Mouse (Mus musculus) brain, embryonic 14.5 days (tissue): Measurements from ENCODE around the gene Ddx49.

Experiments used
- CTCF ChIP-seq: fragments of 200-500 bp; IDR thresholded peaks from 2 replicates; pipeline ENCODE4 v1.5.1; 2012; ENCODE audit warnings: inconsistent platforms, mild to moderate bottlenecking, moderate library complexity, borderline replicate concordance; ENCODE audit not compliant: insufficient read depth, insufficient read length; ENCODE audit errors: extremely low read depth
- POLR2A ChIP-seq: fragments of 200-500 bp; IDR thresholded peaks from 2 replicates; pipeline ENCODE4 v1.6.1; 2012; ENCODE audit warnings: mild to moderate bottlenecking, inconsistent platforms, borderline replicate concordance; ENCODE audit not compliant: poor library complexity, insufficient read depth, insufficient read length, severe bottlenecking; ENCODE audit errors: extremely low read depth

DNA sequence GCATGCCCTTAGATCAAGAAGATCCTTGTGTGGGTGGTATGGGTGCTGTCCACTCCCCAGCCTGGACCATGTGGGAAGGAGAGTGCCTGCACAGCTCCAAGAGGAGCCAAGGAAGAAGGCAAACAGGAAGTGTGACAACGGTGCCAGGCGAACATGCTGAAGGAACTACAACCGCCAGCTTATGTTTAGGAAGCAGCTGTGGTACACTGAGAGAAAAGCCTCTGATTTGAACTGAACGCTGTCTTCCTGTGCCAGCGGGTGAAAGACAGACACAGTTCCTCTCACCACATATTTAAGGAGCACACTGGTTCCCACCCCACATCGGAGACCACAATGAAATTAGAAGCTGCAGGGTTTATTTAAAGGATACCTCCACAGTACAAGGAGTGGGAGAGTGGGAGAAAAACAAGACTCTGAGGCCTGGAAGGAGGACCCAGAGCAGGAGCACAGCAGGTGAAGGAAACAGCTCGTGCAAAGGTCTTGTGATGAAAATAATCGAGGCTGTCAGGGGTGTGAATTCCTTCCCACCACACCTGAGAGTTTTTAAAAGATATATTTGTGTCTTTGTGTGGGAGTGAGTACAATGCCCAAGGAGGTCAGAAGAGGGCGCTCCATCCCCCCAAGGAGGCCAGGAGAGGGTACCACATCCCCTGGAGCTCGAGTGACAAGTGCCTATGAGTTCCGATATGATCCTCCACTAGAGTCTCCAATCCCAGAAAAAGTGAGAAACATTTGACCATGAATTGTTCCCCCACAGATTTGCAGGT, 33.3 kb downstream of the Ddx49 start:
- TF ChIP-seq POLR2A: no peak
- TF ChIP-seq CTCF: peak; percentile 59; the same call in 1 of the 2 replicates
